Mouse (Mus musculus) liver, adult 2 months (tissue): ENCODE measurements around the gene Aurkb. TPM values are rescaled to one million over a fixed set of nuclear protein-coding genes. Genes with fewer than 3 reads are reported as not detected.

Experiments
- DNase-seq: peaks from one replicate; pipeline ENCODE4 v3.0.0-alpha.2; 2011; ENCODE audit warnings: low read depth, low spot score; ENCODE audit errors: extremely low read depth
- H3K27ac ChIP-seq: fragments of 200-500 bp; replicated peaks from 2 replicates; pipeline ENCODE4 v1.5.1; 2012; ENCODE audit warnings: low read depth, mild to moderate bottlenecking, control low read depth, inconsistent platforms, low read length; ENCODE audit not compliant: insufficient read depth
- H3K27me3 ChIP-seq: fragments of 200-500 bp; 2 replicates; pipeline ENCODE4 v1.6.1; 2012; ENCODE audit warnings: mild to moderate bottlenecking, moderate library complexity, low read length, inconsistent platforms; ENCODE audit not compliant: control insufficient read depth, insufficient read depth
- H3K36me3 ChIP-seq: fragments of 200-500 bp; 2 replicates; pipeline ENCODE4 v1.6.1; 2012; ENCODE audit warnings: low read length, inconsistent platforms; ENCODE audit not compliant: control insufficient read depth, insufficient read depth
- H3K4me1 ChIP-seq: fragments of 200-500 bp; 2 replicates; pipeline ENCODE4 v1.6.1; 2011; ENCODE audit warnings: low read length; ENCODE audit not compliant: control insufficient read depth, insufficient read depth
- H3K4me3 ChIP-seq: fragments of 200-500 bp; 2 replicates; pipeline ENCODE4 v1.5.1; 2011; ENCODE audit warnings: low read depth, mild to moderate bottlenecking, control low read depth, low read length, moderate library complexity; ENCODE audit not compliant: insufficient read depth
- H3K79me2 ChIP-seq: fragments of 200-500 bp; 2 replicates; pipeline ENCODE4 v1.6.1; 2012; ENCODE audit warnings: inconsistent platforms, mild to moderate bottlenecking, low read length, moderate library complexity; ENCODE audit not compliant: control insufficient read depth, insufficient read depth
- H3K9ac ChIP-seq: fragments of 200-500 bp; 2 replicates; pipeline ENCODE4 v1.6.1; 2012; ENCODE audit warnings: low read depth, mild to moderate bottlenecking, control low read depth, inconsistent platforms, low read length
- CTCF ChIP-seq: fragments of 200-500 bp; IDR thresholded peaks from 2 replicates; pipeline ENCODE4 v1.5.1; 2011; ENCODE audit warnings: low read depth, low read length, control low read depth
- POLR2A ChIP-seq: fragments of 200-500 bp; IDR thresholded peaks from 2 replicates; pipeline ENCODE4 v1.6.1; 2011; ENCODE audit warnings: low read length, control low read depth; ENCODE audit not compliant: insufficient read depth; ENCODE audit errors: extremely low read depth
- WGBS: fragments of 180-500 bp; shearing (Covaris S2); methylation state at CpG from one replicate; pipeline ENCODE4 v1.1.7; 2018; 5-methylcytosine and 5-hydroxymethylcytosine counted together
- polyA plus RNA-seq: library from polyadenylated mRNA; depleted of rRNA; stranded (reverse); fragments of >200 nt; gene quantifications from 2 replicates; pipeline ENCODE4 v1.2.3, GENCODE M21; 2012
- total RNA-seq: library from RNA; depleted of rRNA; stranded (reverse); fragments of >200 nt; gene quantifications from 2 replicates; pipeline ENCODE4 v1.2.3, GENCODE M21; 2014

The Aurkb gene
- total and polyA plus RNA-seq, 2 experiments = 0.37 to 0.66 TPM

GRCm38 (mm10) chr11:69064259-69065133 lies 19.0 kb downstream of the Aurkb start:
- H3K4me3 ChIP-seq = no peak overlapping the region
- H3K9ac ChIP-seq = no peak overlapping the region
- TF ChIP-seq CTCF (no peak), POLR2A (no peak)
- no peak overlapping the region for H3K27ac ChIP-seq
- no peak for DNase-seq
- no peaks in the 10 kb centered on the region for H3K36me3 ChIP-seq
- WGBS = 75% methylated on average over 9 of the region's 9 CpGs
- no peaks in the 10 kb centered on the region for H3K27me3 ChIP-seq
- H3K4me1 ChIP-seq = peaks cover 20% of the 10 kb centered on the region
- H3K79me2 ChIP-seq = no peaks in the 10 kb centered on the region

- no peak overlapping the region for H3K27ac ChIP-seq
- no peak overlapping the region for H3K4me3 ChIP-seq
- no peaks in the 10 kb centered on the region for H3K27me3 ChIP-seq
- no peaks in the 10 kb centered on the region for H3K36me3 ChIP-seq
- TF ChIP-seq CTCF = no peak
- TF ChIP-seq POLR2A = no peak
- H3K79me2 ChIP-seq = no peaks in the 10 kb centered on the region
- H3K9ac ChIP-seq = no peak overlapping the region
- peaks cover 23% of the 10 kb centered on the region for H3K4me1 ChIP-seq
- DNase-seq = no peak
- WGBS = 76% methylated on average over 3 of the region's 3 CpGs
Measured at GRCm38 (mm10) chr11:69065394-69065925, 20.0 kb downstream of the Aurkb start.

- H3K27me3 ChIP-seq = no peaks in the 10 kb centered on the region
- peak overlapping the region; percentile 11; the same call in 1 of the 2 replicates for H3K4me3 ChIP-seq
- H3K9ac ChIP-seq = peak overlapping the region; percentile 15
- H3K4me1 ChIP-seq = peaks cover 20% of the 10 kb centered on the region
- DNase-seq = peak; percentile 58
- H3K27ac ChIP-seq = no peak overlapping the region
- 15% methylated on average over 29 of the region's 29 CpGs for WGBS
- no peaks in the 10 kb centered on the region for H3K79me2 ChIP-seq
- no peak for TF ChIP-seq POLR2A
- TF ChIP-seq CTCF = no peak
- H3K36me3 ChIP-seq = no peaks in the 10 kb centered on the region
Measured at GRCm38 (mm10) chr11:69066163-69066861, 20.9 kb downstream of the Aurkb start.

GRCm38 (mm10) chr11:69066956-69067355 lies 21.5 kb downstream of the Aurkb start:
- peak; percentile 77 for TF ChIP-seq CTCF
- TF ChIP-seq POLR2A = no peak
- H3K79me2 ChIP-seq = no peaks in the 10 kb centered on the region
- H3K27me3 ChIP-seq = no peaks in the 10 kb centered on the region
- no peak overlapping the region for H3K9ac ChIP-seq
- no peaks in the 10 kb centered on the region for H3K36me3 ChIP-seq
- H3K27ac ChIP-seq = no peak overlapping the region
- H3K4me3 ChIP-seq = no peak overlapping the region
- H3K4me1 ChIP-seq = peaks cover 17% of the 10 kb centered on the region
- peak; percentile 82 for DNase-seq
- WGBS = 9% methylated on average over 8 of the region's 8 CpGs

GRCm38 (mm10) chr11:69067601-69068000 lies 22.2 kb downstream of the Aurkb start:
- Histone ChIP-seq H3K4me1 (peaks cover 17% of the 10 kb centered on the region), H3K27ac (no peak overlapping the region), H3K36me3 (no peaks in the 10 kb centered on the region), H3K79me2 (no peaks in the 10 kb centered on the region), H3K9ac (no peak overlapping the region), H3K4me3 (no peak overlapping the region), H3K27me3 (no peaks in the 10 kb centered on the region)
- no peak for TF ChIP-seq POLR2A
- 34% methylated on average over 6 of the region's 6 CpGs for WGBS
- DNase-seq = peak; percentile 58
